Mouse (Mus musculus) bone marrow macrophage, adult 2 months (primary cell): ENCODE data around the gene Kcna4.

Experiments used
- CTCF ChIP-seq: IDR thresholded peaks from 2 replicates; pipeline ENCODE4 v1.5.1; 2012; ENCODE audit warnings: low read depth, mild to moderate bottlenecking, low read length, moderate library complexity
- POLR2A ChIP-seq: IDR thresholded peaks from 2 replicates; pipeline ENCODE4 v1.6.1; 2012; ENCODE audit warnings: mild to moderate bottlenecking, low read depth, low read length, borderline replicate concordance

GRCm38 (mm10) chr2:107301886-107302285 is 11.4 kb downstream of the Kcna4 start:
- TF ChIP-seq CTCF (no peak), POLR2A (no peak)
